Mouse (Mus musculus): ENCODE measurements around the gene Gfer.

Gfer gene

GRCm38 (mm10) chr17:24647493-24647892 lies 48.5 kb downstream of the Gfer start:
- DNase-seq (ENCODE audit: low spot score): no peak

- no peak for DNase-seq (ENCODE audit: low spot score)
These were observed 49.6 kb downstream of the Gfer start for GRCm38 (mm10) chr17:24646381-24646780.

- DNase-seq (ENCODE audit: low spot score): no peak
These were observed 50.0 kb downstream of the Gfer start for GRCm38 (mm10) chr17:24645916-24646315.

GRCm38 (mm10) chr17:24644875-24645721 lies 50.9 kb downstream of the Gfer start:
- DNase-seq (ENCODE audit: low spot score): no peak

- no peak for DNase-seq (ENCODE audit: low spot score)
These were observed 51.8 kb downstream of the Gfer start for GRCm38 (mm10) chr17:24644030-24644715.

Measured in retina, embryonic 14.5 days (tissue).